Mouse (Mus musculus) bone marrow macrophage, adult 2 months (primary cell): ENCODE results near the gene Hand2.

Source experiments
- CTCF ChIP-seq: IDR thresholded peaks from 2 replicates; pipeline ENCODE4 v1.5.1; 2012; ENCODE audit warnings: low read depth, mild to moderate bottlenecking, low read length, moderate library complexity
- POLR2A ChIP-seq: IDR thresholded peaks from 2 replicates; pipeline ENCODE4 v1.6.1; 2012; ENCODE audit warnings: mild to moderate bottlenecking, low read depth, low read length, borderline replicate concordance

GRCm38 (mm10) chr8:57334714-57335113 lies 13.9 kb downstream of the Hand2 start:
- no peak for TF ChIP-seq CTCF
- TF ChIP-seq POLR2A = no peak
